Mouse (Mus musculus) heart, postnatal 36 days (tissue): ENCODE measurements around the gene Sap30bp. TPM values are rescaled to one million over a fixed set of nuclear protein-coding genes. Genes with fewer than 3 reads are reported as not detected.

Experiments used
- DNase-seq, 2 experiments: peaks; one replicate each; pipeline ENCODE4 v3.0.0; 2021 to 2022
- intact Hi-C: fragments of 180-260 bp; cut with DNase I; formaldehyde crosslinking; loops from one replicate; pipeline ENCODE4 v1.15.1; 2025
- total RNA-seq, 2 experiments: library from RNA; stranded (reverse); gene quantifications; 2 replicates each; pipeline ENCODE4 v1.2.3; 2021

Gene Sap30bp
- total RNA-seq, 2 experiments from 2014 or later, result 17.2 to 20.7 TPM

GRCm38 (mm10) chr11:115950719-115951118 lies 17.6 kb downstream of the Sap30bp start:
- no peak for DNase-seq
- intact Hi-C loops, result no loop called here

GRCm38 (mm10) chr11:115954712-115955111 lies 21.6 kb downstream of the Sap30bp start:
- intact Hi-C loops, result no loop called here
- DNase-seq, result no peak

DNA sequence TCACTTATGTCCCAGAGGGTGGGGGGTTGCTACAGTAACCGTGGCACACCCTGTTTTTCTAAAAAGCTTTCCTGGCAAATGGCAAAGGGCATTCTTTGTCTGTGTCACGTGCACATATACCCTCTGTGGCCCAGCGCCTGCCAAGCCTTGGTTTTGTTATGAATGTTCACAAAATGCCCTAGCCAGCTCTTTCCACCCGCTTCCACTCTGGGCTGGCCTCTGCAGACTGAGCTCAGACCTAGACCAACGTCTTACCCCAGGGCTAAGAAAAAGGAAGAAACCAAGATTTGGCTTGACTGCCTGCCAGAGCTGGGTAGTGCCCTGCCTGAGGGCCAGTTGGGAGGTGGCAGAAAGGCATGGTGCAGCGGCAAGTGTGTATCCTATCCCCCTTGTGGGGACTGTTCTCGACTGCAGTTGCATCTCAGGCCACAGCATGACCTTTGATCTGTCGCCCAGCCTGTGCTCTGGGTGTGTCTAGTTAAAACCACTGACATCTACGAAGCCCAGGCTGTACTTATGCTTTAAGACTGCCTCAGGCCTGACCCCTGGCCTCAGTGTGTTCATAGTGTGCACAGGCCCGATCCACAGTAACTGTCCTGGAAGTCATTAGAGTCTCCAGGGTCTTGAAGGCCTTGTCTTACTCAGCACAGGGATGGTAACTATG lies 22.2 kb downstream of the Sap30bp start:
- DNase-seq, result no peak
- intact Hi-C loops, result no loop called here

DNA sequence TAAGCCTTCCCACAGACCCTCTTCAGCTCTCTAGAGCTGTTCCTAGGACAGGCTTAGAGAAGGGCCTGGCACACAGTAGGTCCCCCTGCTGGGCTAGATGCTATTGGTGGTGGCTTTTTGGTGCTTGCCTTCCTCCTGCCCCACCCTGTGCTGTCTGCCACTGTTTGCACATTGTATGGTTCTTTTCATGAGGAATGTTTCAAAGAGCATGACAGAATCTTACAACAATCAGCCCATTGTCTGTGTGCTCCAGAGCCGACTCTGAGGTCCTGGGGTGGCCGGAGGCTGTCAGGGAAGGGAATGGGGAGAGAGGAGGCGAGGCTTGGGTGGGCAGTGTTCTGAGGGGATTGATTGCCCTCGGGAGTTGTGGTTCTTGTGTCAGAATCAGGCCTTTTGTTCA lies 23.4 kb downstream of the Sap30bp start:
- intact Hi-C loops, result no loop called here
- no peak for DNase-seq

DNA sequence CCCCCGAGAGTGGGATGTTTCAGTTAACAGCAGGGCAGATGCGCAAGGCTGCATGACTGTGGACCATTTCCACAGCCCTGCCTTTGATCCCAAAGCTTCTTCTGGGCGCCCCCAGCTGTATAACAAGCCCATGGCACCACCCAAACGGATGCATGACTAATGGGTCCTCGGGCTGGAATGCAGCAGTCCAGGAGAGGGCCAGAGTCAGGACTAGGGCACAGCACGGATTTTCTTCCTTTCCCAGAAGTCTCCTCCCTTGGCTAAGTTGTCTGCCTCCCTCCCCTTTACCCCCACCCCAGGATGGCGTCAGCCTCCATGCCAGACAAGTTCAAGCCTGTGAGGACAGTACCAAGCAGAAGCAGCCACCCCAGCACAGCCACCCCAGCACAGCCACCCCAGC lies 24.9 kb downstream of the Sap30bp start:
- intact Hi-C loops, result no loop called here
- no peak for DNase-seq

GRCm38 (mm10) chr11:115959018-115959417 lies 25.9 kb downstream of the Sap30bp start:
- intact Hi-C loops, result no loop called here
- no peak for DNase-seq

GRCm38 (mm10) chr11:115962651-115963412 lies 29.8 kb downstream of the Sap30bp start:
- no peak for DNase-seq

GRCm38 (mm10) chr11:115964977-115965604 lies 32.0 kb downstream of the Sap30bp start:
- peak in 1 of 2 experiments; percentile 49 for DNase-seq

More at GRCm38 (mm10) chr11:115962651-115963412, 29.8 kb downstream of the Sap30bp start:
- intact Hi-C loops, result no loop called here

DNA sequence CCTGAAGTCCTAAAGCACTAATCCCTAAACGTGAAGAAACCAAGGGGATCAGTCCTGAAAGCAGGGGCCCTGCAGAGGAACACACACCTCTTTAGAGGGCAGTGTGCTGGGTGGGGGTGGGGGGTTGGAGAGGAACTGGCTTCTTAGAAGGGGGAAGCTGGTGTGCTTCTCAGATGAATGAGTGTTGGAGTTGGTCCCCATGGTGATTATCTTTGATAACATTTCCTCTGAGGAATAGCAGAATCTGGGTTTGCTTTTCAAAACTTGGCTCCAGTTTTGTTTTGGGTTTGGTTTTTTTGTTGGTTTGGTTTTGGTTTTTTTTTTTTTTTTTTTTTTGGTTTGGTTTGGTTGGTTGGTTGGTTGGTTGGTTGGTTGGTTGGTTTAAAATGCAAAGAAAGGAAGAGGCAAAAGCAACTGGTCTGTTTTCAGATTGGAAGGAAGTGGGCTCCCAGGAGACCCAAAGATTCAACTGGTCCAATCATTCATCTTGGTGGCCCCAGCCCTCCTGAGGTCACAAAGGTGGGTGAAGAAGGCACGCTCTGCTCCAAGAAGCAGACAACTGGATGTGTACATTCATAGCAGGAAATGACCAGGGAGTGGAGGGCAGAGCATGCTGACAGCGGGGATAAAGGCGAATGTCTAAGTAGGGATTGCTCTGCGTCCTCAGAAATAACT lies 35.8 kb downstream of the Sap30bp start:
- DNase-seq, result no peak
- intact Hi-C loops, result no loop called here

More at GRCm38 (mm10) chr11:115964977-115965604, 32.0 kb downstream of the Sap30bp start:
- intact Hi-C loops, result no loop called here

DNA sequence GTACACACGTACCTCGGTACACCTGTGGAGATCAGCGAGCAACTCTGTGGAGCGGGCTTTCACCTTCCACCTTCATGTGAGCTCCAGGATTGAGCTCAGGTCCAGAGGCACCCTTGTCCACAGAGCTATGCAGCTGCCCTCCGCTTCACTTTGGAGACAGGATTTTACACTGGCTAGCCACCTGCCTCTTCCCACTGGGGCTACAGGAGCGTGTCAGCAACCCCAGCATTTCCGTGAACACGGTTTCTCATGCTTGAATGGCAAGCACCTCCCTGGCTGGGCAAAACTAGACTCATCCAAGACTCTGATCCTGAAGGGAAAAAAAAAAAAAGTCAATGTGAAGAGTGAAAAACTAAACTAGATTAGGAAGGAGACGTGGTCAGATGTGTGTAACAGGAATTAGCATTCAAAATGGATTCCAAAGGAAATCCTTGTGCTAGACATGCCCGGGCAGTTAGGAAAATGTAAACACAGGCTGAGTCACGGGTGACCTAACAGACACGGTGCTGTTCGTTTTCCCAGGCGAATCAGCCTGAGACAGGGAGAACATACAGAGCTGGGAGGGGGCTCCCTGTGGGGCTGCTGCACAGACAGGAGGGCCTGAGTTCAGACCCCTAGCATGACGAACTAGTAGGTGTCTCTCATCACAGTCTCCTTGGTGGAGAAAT lies 37.1 kb downstream of the Sap30bp start:
- DNase-seq, result no peak
- intact Hi-C loops, result no loop called here

DNA sequence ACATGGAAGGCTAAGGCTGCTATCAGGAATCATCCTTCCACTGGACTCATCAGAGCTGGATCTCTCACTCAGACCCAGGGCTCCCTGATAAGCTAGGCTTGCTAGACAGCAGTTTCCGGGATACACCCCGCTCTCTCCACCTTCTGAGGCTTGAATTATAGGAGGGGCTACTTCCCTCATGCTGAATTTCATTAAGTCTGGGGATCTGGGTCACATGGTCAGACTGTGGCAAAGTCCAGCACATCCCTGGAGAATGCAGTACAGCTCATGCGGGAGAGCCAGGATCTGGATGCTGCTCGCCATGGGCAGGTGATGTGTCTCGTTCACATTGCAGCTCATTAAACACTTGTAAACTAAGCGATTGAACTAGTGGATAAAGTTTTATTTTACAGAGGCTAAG lies 37.9 kb downstream of the Sap30bp start:
- intact Hi-C loops, result no loop called here

GRCm38 (mm10) chr11:115974309-115975082 lies 41.4 kb downstream of the Sap30bp start, which contains the start of gene Itgb4:
Itgb4 (plus strand) TSS chr11:115974709.
- intact Hi-C loops, result no loop called here
- DNase-seq, result peak; percentile 17 to 30

More for the DNA sequence above, 37.9 kb downstream of the Sap30bp start:
- no peak for DNase-seq

DNA sequence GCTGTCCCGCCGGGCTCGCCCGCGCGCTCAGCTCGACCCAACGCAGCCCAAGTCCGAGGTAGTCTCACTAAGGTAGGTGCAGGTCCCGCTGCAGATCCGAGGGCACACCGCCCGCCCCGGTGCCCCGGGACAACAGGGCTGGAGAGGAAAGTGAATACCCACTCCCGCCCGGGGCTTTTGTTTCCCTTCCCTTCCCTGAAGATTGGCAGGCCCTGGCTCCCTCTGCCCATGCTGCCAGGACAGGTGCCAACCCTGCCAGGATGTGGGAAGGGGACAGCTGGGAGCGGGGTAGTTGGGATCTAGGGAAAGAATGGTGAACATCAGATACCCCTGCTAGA lies 42.0 kb downstream of the Sap30bp start:
- DNase-seq, result peak in 1 of 2 experiments; percentile 15
- intact Hi-C loops, result no loop called here

- intact Hi-C loops, result no loop called here
- no peak for DNase-seq
Measured at GRCm38 (mm10) chr11:115975544-115975943, 42.5 kb downstream of the Sap30bp start.

DNA sequence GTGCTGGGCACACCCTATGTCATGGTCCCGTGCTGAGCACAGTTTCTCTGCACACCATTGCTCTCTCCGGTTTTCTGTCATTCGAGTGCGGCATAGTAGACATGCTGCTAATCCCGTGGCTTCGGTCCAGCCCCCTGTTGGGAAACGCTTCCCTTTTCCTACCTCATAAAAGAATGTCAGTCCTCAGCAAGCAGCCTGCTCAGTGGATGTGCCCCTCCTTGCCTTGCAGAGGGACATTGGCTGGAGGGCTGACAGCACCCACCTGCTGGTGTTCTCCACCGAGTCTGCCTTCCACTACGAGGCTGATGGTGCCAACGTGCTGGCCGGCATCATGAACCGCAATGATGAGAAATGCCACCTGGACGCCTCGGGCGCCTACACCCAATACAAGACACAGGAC lies 49.4 kb downstream of the Sap30bp start:
- no peak for DNase-seq
- intact Hi-C loops, result no loop called here

GRCm38 (mm10) chr11:115983291-115983690 lies 50.2 kb downstream of the Sap30bp start:
- intact Hi-C loops, result no loop called here

GRCm38 (mm10) chr11:115989686-115990085 lies 56.6 kb downstream of the Sap30bp start:
- no peak for DNase-seq
- intact Hi-C loops, result no loop called here

More at GRCm38 (mm10) chr11:115983291-115983690, 50.2 kb downstream of the Sap30bp start:
- DNase-seq, result no peak

GRCm38 (mm10) chr11:115992098-115992497 lies 59.0 kb downstream of the Sap30bp start:
- no peak for DNase-seq
- intact Hi-C loops, result no loop called here

- DNase-seq, result no peak
- intact Hi-C loops, result no loop called here
Measured at GRCm38 (mm10) chr11:115995256-115995655, 62.2 kb downstream of the Sap30bp start.

GRCm38 (mm10) chr11:115997047-115997446 lies 64.0 kb downstream of the Sap30bp start:
- intact Hi-C loops, result no loop called here
- DNase-seq, result no peak
